Mouse (Mus musculus) E14TG2a.4 (cell line): ENCODE results near the gene Mb21d2.

Experiments used
- CTCF ChIP-seq: conservative IDR thresholded peaks from 2 replicates; pipeline ENCODE4 v1.5.1; 2014; ENCODE audit warnings: low read length
- POU5F1 ChIP-seq: IDR thresholded peaks from 2 replicates; pipeline ENCODE4 v1.6.1; 2014; ENCODE audit warnings: low read length, borderline replicate concordance

DNA sequence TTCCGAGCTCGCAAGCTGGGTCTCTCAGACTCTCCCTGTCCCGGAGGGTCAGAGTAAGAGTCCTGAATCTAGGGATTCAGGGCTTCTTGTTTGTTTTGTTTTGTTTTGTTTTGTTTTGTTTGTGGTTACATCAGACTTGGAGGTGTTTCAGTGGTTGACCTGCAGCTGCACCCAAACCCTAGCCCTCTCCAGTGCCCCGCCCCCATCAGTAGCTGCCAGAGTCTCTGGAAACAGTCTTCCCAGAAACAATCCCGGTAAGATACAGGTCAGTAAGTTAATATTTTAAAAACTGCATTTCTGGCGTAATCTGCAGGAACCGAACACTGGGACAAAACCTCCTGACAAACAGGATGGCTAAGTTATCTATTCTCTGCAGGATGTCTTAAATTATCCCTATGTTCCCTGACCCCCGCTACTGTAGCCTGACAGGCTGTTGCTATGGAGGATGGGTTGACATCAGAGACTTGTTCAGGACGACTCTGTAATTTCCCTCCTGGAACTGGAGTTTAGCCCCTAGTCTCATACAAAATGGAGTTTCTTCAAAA is 43.2 kb downstream of the Mb21d2 start:
- TF ChIP-seq CTCF (no peak), POU5F1 (no peak)
